Mouse (Mus musculus) olfactory bulb, adult 2 months (tissue): ENCODE data around the gene Olfr617.

Experiments
- CTCF ChIP-seq: fragments of 200-500 bp; IDR thresholded peaks from 2 replicates; pipeline ENCODE4 v1.5.1; 2012; ENCODE audit warnings: low read depth, mild to moderate bottlenecking, low read length, moderate library complexity; ENCODE audit not compliant: insufficient read depth
- POLR2A ChIP-seq: fragments of 200-500 bp; IDR thresholded peaks from 2 replicates; pipeline ENCODE4 v1.6.1; 2012; ENCODE audit warnings: mild to moderate bottlenecking, low read depth, low read length, moderate library complexity; ENCODE audit not compliant: insufficient read depth

- TF ChIP-seq CTCF (no peak), POLR2A (no peak)
These were observed 34.6 kb downstream of the Olfr617 start for GRCm38 (mm10) chr7:103607425-103607824.
